Mouse (Mus musculus) heart, postnatal 0 days (tissue): Measurements from ENCODE around the gene Ypel3.

Source experiments
- CTCF ChIP-seq: IDR thresholded peaks from 2 replicates; pipeline ENCODE4 v1.5.1; 2016; ENCODE audit warnings: antibody characterized with exemption, control low read depth, low read depth
- EP300 ChIP-seq: IDR thresholded peaks from 2 replicates; pipeline ENCODE4 v1.6.1; 2016; ENCODE audit warnings: antibody characterized with exemption, low read depth

GRCm38 (mm10) chr7:126773351-126773750, 3.4 kb upstream of the Ypel3 start:
- no peak for TF ChIP-seq EP300
- no peak for TF ChIP-seq CTCF
